Mouse (Mus musculus) olfactory bulb, adult 2 months (tissue): ENCODE results near the gene Tmem18.

Source experiments
- CTCF ChIP-seq: fragments of 200-500 bp; IDR thresholded peaks from 2 replicates; pipeline ENCODE4 v1.5.1; 2012; ENCODE audit warnings: low read depth, mild to moderate bottlenecking, low read length, moderate library complexity; ENCODE audit not compliant: insufficient read depth
- POLR2A ChIP-seq: fragments of 200-500 bp; IDR thresholded peaks from 2 replicates; pipeline ENCODE4 v1.6.1; 2012; ENCODE audit warnings: mild to moderate bottlenecking, low read depth, low read length, moderate library complexity; ENCODE audit not compliant: insufficient read depth

- TF ChIP-seq POLR2A (no peak), CTCF (no peak)
These were observed 21.7 kb downstream of the Tmem18 start for GRCm38 (mm10) chr12:30605941-30606340.
